ENCODE assay signal across 19 mouse cellular contexts in genomic region chr3:127565129-127565528, GRCm38 (mm10). TPM values are rescaled to one million over a fixed set of nuclear protein-coding genes. Genes with fewer than 3 reads are reported as not detected.
A peak's percentile ranks its signal among the peaks of the same experiment; 100 is the strongest.
DNase-seq lines count a peak whose midpoint lies in the region; ATAC-seq and TF ChIP-seq lines count a peak whose summit lies in the region.
"Had no signal": no experiment of that assay in that cellular context is flagged by ENCODE, and none has a peak within 500 bp of the region (broad histone marks: within the 10 kb centered on the region; RNA-seq: fewer than 3 reads in every experiment).

No protein-coding gene starts in this region.

- no peak overlapping the region for H3K9ac ChIP-seq in midbrain, postnatal 0 days (replicated peaks; ENCODE audit: low read length, poor library complexity, severe bottlenecking)
- H3K9ac ChIP-seq in midbrain, embryonic 15.5 days = no peak overlapping the region
- H3K9ac ChIP-seq: embryonic facial prominence, embryonic 12.5 days; forebrain, embryonic 13.5 days; hindbrain, embryonic 12.5 days; limb, embryonic 13.5 days; stomach, embryonic 15.5 days had no signal

- ATAC-seq in midbrain, postnatal 0 days (ENCODE audit: low FRiP score) = no peak
- no peak for ATAC-seq in midbrain, embryonic 15.5 days (replicated peaks)
- ATAC-seq: forebrain, embryonic 13.5 days; midbrain, embryonic 16.5 days had no signal

- H3K36me3 ChIP-seq in midbrain, postnatal 0 days (ENCODE audit: insufficient read depth, low read length) = peaks cover 6% of the 10 kb centered on the region; the same call in 1 of the 2 replicates
- no peaks in the 10 kb centered on the region for H3K36me3 ChIP-seq in midbrain, embryonic 15.5 days (replicated peaks)

- intact Hi-C loops in left cerebral cortex, adult 2 months (cut with DNase I) = no loop called here

- no peaks in the 10 kb centered on the region for H3K4me1 ChIP-seq in midbrain, postnatal 0 days (ENCODE audit: insufficient read depth, low read length)
- no peaks in the 10 kb centered on the region for H3K4me1 ChIP-seq in midbrain, embryonic 15.5 days
- H3K4me1 ChIP-seq: embryonic facial prominence, embryonic 12.5 days; forebrain, embryonic 13.5 days; hindbrain, embryonic 12.5 days; limb, embryonic 13.5 days; stomach, embryonic 15.5 days had no signal

- WGBS in midbrain, postnatal 0 days = 77% methylated on average over 3 of the region's 3 CpGs
- 76% methylated on average over 3 of the region's 3 CpGs for WGBS in midbrain, embryonic 15.5 days

- H3K4me3 ChIP-seq in left cerebral cortex, adult 2 months = no peak overlapping the region
- H3K4me3 ChIP-seq in midbrain, postnatal 0 days (ENCODE audit: low read depth, low read length) = no peak overlapping the region
- H3K4me3 ChIP-seq in midbrain, embryonic 15.5 days = no peak overlapping the region
- H3K4me3 ChIP-seq: embryonic facial prominence, embryonic 12.5 days; erythroblast, embryonic 14.5 days; forebrain, embryonic 13.5 days; hindbrain, embryonic 12.5 days; limb, embryonic 13.5 days; stomach, embryonic 15.5 days had no signal

- peak; percentile 17 for TF ChIP-seq CTCF in left cerebral cortex, adult 2 months (IDR thresholded peaks at IDR 0.05)
- 0 out of 2 replicates have a peak, but pooled peaks have one; percentile 12 for TF ChIP-seq CTCF in midbrain, postnatal 0 days (IDR thresholded peaks at IDR 0.05)
- TF ChIP-seq CTCF in brain, embryonic 14.5 days (IDR thresholded peaks at IDR 0.05; ENCODE audit: borderline replicate concordance, extremely low read depth, insufficient read depth, insufficient read length) = peak; percentile 27; the same call in 1 of the 2 replicates

- H3K9me3 ChIP-seq in midbrain, postnatal 0 days (ENCODE audit: low read length) = no peaks in the 10 kb centered on the region
- no peaks in the 10 kb centered on the region for H3K9me3 ChIP-seq in midbrain, embryonic 15.5 days
- H3K9me3 ChIP-seq: embryonic facial prominence, embryonic 12.5 days; forebrain, embryonic 13.5 days; hindbrain, embryonic 12.5 days; limb, embryonic 13.5 days; stomach, embryonic 15.5 days had no signal

- no peak for TF ChIP-seq POLR2A in brain, embryonic 14.5 days (IDR thresholded peaks at IDR 0.05; ENCODE audit: borderline replicate concordance, extremely low read depth, insufficient read depth, insufficient read length, poor library complexity, severe bottlenecking)

- H3K27ac ChIP-seq in left cerebral cortex, adult 2 months = no peak overlapping the region
- H3K27ac ChIP-seq in midbrain, postnatal 0 days (ENCODE audit: low read depth, low read length) = no peak overlapping the region
- no peak overlapping the region for H3K27ac ChIP-seq in midbrain, embryonic 15.5 days
- H3K27ac ChIP-seq: embryonic facial prominence, embryonic 12.5 days; forebrain, embryonic 13.5 days; hindbrain, embryonic 12.5 days; limb, embryonic 13.5 days; stomach, embryonic 15.5 days had no signal

- no peaks in the 10 kb centered on the region for H3K27me3 ChIP-seq in midbrain, postnatal 0 days (ENCODE audit: insufficient read depth, low read length)
- no peaks in the 10 kb centered on the region for H3K27me3 ChIP-seq in midbrain, embryonic 15.5 days (replicated peaks)
- H3K27me3 ChIP-seq: embryonic facial prominence, embryonic 12.5 days; forebrain, embryonic 13.5 days; hindbrain, embryonic 12.5 days; limb, embryonic 13.5 days; stomach, embryonic 15.5 days had no signal

- no peak for DNase-seq in left cerebral cortex, adult 2 months (ENCODE audit: extremely low spot score in 1 of 2, low spot score in 2 of 2)
- DNase-seq in left cerebral cortex, adult 8-10 months (ENCODE audit: low spot score in 2 of 2) = no peak
- DNase-seq in midbrain, postnatal 0 days (ENCODE audit: low spot score) = no peak
- DNase-seq in brain, embryonic 14.5 days (ENCODE audit: low read depth) = no peak
- DNase-seq in embryo, embryonic 11 days = no peak
- DNase-seq in heart, adult 18-20 months = no peak
- DNase-seq: adrenal gland, adult 2 months; cerebellum, adult 9-10 months; gastrocnemius, postnatal 14 days; kidney, adult 8-10 months; kidney, postnatal 4 days had no signal

- H3K4me2 ChIP-seq in midbrain, postnatal 0 days (ENCODE audit: low read depth, low read length, poor library complexity, severe bottlenecking) = no peak overlapping the region
- H3K4me2 ChIP-seq in midbrain, embryonic 15.5 days = no peak overlapping the region
- H3K4me2 ChIP-seq: embryonic facial prominence, embryonic 12.5 days; forebrain, embryonic 13.5 days; hindbrain, embryonic 12.5 days; limb, embryonic 13.5 days; stomach, embryonic 15.5 days had no signal

RNA-seq across cellular contexts. Expression of gene Zgrf1, which starts 11.8 kb away (rescaled TPM):
- 1 to 10 TPM; 2.6 to 3.5 TPM for total RNA-seq in left cerebral cortex, adult 2 months (2021)
- total RNA-seq in left cerebral cortex, adult 8-10 months (2022) = 1 to 10 TPM; 2.7 to 4.1 (median 3.3) TPM
- 2.0 and 3.3 TPM in 2 replicates for total RNA-seq in midbrain, postnatal 0 days (2014; rRNA removed)
- polyA plus RNA-seq in midbrain, postnatal 0 days (2015; fragmentation: Nextera tagmentation; extraction: Ambion mirVana) = 1.3 and 1.9 TPM in 2 replicates
- polyA plus RNA-seq in midbrain, embryonic 15.5 days (2015; fragmentation: Nextera tagmentation; extraction: Ambion mirVana) = 2.8 and 3.3 TPM in 2 replicates
- 7.0 and 9.9 TPM in 2 replicates for polyA plus RNA-seq in brain, embryonic 14.5 days (2012; rRNA removed)
- under 1 TPM; 0.52 to 0.69 TPM for total RNA-seq in heart, adult 18-20 months (2021)

RNA-seq across cellular contexts. Expression of gene Larp7, which starts 12.0 kb away (rescaled TPM):
- total RNA-seq in left cerebral cortex, adult 2 months (2021) = 10 to 100 TPM; 16.8 to 19.2 TPM
- total RNA-seq in left cerebral cortex, adult 8-10 months (2022) = 10 to 100 TPM; 16.2 to 20.6 (median 18.0) TPM
- total RNA-seq in midbrain, postnatal 0 days (2014; rRNA removed) = 9.0 and 14.0 TPM in 2 replicates
- polyA plus RNA-seq in midbrain, postnatal 0 days (2015; fragmentation: Nextera tagmentation; extraction: Ambion mirVana) = 27.6 and 31.8 TPM in 2 replicates
- polyA plus RNA-seq in midbrain, embryonic 15.5 days (2015; fragmentation: Nextera tagmentation; extraction: Ambion mirVana) = 25.3 and 26.0 TPM in 2 replicates
- 16.8 and 20.7 TPM in 2 replicates for polyA plus RNA-seq in brain, embryonic 14.5 days (2012; rRNA removed)
- total RNA-seq in heart, adult 18-20 months (2021) = 10 to 100 TPM; 21.8 to 23.0 TPM
- polyA plus RNA-seq: adrenal gland, adult 2 months had no signal
